Mouse (Mus musculus): Measurements from ENCODE around the gene Tent5c.
A peak's percentile ranks its signal among the peaks of the same experiment; 100 is the strongest.

Gene Tent5c

DNA sequence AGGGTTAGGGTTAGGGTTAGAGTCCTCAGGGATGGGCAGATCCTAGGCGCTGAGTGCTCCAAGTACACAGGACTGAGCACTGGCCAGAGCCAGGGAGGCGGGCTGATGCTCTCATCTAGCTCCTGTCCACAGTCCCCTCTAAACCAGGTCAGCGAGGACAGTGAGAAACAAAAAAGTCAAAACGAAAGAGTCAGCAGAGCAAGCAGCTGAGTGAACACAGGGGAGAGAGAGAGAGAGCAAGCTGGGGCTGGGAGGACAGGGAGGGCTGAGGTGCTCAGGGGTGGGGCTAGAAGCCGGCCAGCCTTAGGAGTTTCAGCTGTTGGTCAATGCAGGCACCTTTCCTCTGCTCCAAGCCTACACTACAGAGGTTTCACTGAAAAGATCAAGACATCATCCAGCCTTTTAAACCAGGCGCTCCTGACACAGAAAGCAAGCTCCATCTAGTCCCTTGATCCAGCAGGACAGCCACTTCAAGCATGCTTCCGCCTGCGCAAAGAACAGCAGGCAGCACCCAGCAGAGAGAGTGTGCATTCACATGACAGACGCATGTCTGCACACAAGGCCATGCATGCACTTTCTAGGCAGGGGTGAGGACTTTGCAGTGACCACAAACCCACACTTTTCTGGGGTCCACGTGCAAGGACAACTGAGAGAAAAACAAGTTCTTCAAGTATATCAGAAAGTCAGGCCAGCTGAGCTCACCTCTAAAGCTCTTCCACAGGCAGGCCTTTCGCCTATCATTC lies 3.6 kb downstream of the Tent5c start:
- DNase-seq: no peak

GRCm38 (mm10) chr3:100482971-100483610 lies 6.0 kb downstream of the Tent5c start:
- DNase-seq: no peak

DNA sequence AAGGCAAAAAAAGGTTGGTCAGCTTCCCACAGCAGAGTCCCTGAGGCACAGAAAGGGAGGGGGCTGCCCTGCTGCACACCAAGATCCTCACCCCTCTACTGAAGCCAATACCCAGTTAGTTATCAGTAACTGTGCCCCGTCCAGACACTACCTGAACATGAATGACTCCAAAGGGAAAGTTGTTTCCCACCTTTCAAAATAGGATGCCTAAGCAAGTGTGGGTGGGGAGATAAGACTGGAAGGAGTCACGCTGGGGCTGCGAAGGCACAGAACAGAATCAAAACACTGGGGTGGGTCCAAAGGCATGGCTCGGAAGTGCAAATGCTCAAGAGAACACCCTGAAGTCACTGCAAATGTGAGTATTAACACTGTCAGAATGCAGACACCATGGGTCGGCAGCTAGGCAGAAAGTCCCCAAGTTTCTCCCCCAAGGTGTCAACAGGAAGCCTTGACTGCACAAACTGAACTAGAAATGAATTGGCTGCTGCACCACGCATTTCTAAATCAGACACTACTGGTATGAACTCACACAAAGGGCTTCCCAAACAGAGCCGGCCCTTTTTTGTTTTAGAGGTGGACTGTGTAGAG lies 6.7 kb downstream of the Tent5c start:
- no peak for DNase-seq

- no peak for DNase-seq
These were observed 8.7 kb downstream of the Tent5c start for GRCm38 (mm10) chr3:100480251-100481005.

DNA sequence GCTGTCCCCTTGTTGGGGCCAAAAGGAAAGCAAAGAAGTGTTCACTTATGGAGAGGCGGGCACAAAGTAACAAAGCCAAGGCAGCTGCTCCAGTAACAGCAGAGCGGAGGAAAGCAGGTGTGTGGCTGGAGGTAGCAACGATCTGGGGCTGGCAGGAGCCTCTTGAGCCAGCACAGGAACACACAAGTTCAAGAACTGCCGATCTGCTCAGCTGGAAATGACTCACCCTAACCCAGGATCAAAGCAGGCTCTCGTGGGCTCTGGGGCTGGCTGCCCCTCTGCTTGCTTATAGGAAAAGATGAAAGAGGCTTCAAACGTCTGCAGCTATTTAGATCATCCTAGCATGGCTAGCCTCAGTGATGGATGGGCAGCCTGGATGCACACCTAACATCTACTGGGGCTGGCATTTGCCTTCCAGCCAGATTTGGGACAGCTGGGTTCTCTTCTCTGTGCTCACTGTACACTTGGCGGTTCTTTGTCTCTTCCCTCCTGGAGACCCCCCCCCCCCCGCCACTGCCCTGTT lies 14.1 kb downstream of the Tent5c start:
- DNase-seq: no peak

GRCm38 (mm10) chr3:100474536-100474935 lies 14.6 kb downstream of the Tent5c start:
- DNase-seq: no peak

DNA sequence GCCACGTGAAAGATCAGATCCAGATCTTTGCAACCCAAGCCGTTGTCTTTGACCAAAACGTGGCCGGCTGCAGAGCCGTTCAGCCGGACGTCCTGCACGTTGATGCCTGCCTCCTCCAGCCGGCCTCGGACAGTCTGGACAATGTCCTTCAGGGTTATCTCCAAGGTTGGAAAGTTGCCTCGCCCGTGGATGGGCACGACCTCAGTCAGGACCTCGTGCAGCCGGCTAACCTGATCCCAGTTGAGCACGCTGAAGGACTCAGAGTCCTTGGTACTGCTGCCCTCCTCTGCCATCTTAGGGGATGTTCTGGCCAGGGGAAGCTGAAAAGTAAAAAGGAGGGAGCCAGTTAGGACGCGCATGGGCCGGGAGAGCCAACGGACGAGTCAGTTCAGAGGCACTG lies 16.0 kb downstream of the Tent5c start:
- DNase-seq: no peak

- DNase-seq: no peak
These were observed 18.2 kb downstream of the Tent5c start for GRCm38 (mm10) chr3:100470902-100471301.

DNA sequence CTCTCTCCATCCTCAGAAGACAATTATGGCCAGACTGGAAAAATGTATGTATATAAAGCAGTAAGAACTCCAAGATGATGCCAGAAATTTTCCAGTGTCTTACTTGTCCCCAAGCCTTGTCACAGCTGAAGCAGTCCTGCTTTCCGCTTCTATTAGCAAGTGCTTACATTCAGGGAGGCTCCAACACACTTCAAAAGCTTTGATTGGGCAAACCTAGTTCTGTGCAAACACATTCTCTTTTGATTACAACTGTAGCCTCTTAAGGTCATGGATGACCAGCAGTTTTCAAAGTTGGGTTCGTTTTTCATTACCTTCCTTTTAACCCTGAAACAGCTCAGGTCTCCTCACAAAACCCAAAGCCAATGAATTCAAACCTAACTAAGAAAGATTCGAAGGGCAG lies 19.0 kb downstream of the Tent5c start:
- peak; percentile 48 for DNase-seq

DNA sequence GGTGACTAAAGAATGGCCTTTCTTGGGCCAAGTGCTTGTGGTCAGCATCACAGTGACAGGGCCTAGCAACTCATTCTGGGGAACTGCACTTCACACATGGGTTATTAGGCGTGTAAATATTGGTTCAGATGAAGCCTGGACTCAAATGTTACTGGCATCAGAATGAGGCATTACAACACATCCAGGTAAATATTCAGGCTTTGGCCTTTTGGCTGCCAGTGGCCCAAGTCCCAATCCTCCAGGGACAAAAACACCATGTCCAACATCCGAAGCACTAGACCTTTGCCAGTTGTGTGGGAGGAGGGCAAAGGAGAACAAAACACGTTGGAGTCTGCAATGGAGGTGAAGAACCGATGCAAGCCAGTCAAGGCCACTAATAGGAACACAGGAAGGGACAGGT lies 22.6 kb downstream of the Tent5c start:
- no peak for DNase-seq

GRCm38 (mm10) chr3:100464596-100464995 lies 24.5 kb downstream of the Tent5c start:
- no peak for DNase-seq

- no peak for DNase-seq
These were observed 25.2 kb downstream of the Tent5c start for GRCm38 (mm10) chr3:100463959-100464265.

DNA sequence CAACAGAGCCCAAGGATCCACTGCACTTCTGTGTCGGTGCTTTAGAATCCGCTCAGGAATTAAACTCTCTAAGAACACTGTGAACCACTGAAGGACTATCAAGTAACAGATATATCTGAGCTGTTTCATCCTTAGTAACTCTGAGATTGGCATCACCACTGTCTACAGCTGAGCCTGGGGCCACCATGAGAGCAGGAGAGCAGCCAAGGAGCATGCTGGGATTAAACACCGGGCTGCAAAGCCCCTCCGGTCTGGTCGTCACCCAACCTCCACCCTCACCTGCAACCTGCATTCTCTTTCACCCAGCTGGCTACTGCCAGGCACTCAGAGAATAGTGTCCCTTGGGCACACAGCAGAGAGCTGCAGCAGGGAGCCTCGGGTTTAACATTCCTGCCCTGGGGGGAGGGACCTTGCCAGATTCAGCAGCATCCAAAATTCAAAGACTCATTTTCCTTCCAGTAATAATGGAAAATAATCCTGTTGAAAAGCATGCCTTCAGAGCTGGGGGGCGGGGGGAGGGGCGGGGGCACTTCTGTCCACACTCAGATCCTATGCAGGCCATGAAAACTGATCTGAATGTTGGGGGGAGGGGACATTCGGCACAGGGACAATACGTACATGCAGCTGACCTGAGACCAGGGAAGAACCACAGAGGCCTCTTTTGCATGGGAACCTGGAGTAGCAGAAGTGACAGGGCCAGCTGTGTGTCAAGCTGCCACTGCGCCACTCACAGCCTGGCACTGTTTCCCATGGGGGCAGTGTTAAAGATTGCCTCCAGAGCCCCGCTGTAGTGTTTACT lies 25.8 kb downstream of the Tent5c start:
- DNase-seq: no peak

DNA sequence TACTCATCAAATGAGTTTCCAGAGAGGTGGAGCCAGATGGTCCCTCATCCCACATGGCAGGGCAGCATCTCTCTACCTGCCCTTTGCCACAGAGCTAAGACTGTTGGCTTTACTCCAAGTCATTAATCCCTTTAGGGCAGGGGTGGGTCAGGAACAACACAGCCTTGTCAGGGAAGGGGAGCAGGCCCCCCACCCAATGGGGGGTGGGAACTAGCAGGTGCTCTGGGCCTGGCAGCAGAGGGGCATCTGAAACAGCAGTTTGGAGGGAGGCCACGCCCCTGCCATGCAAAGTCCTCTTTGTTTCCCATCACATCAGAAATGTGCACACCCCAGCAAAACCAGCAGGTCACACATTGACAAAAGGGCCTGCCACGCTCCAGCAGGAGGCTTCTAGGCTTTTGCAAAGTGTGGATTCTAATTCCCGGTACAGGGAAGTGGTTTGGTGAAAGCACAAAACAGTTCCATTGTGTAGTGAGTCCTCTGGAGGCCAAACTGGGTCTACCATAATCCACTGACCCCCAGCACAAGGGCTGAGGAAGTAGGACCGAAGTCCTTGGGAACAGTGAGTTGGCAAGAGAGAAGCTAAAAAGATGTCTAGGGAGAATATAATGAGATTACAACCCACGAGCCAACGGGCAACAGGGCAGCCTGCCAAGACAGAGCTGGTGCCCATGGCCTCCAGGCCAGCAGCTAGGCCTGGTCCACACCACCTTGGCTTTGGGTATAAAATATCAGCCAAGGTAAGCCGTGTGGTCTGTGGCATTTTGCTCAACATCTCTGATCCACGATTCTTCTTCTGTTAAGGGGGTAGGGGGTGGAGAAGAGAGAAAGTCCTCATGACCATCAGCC lies 26.7 kb downstream of the Tent5c start:
- no peak for DNase-seq

DNA sequence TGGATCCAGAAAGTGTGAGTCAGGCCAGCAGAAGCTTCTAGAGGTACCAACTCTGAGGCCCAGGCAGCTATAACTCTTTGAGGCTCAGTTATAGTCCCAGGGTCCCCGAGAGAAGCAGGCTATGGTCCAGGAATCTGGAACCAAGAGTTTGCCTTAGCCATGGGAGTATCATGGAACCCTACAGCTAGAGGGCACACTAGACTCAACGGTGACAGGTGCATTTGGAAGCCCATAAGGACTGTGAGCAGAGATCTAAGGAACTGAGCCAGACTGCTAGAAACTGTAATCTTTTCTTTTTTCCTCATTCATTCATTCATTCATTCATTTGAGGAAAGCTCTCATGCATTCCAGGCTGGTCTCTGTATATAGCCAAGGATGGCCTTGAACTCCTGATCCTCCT lies 28.6 kb downstream of the Tent5c start:
- DNase-seq: no peak

GRCm38 (mm10) chr3:100443798-100444500 lies 45.2 kb downstream of the Tent5c start:
- no peak for DNase-seq

- no peak for DNase-seq
These were observed 46.6 kb downstream of the Tent5c start for GRCm38 (mm10) chr3:100442499-100442898.

DNA sequence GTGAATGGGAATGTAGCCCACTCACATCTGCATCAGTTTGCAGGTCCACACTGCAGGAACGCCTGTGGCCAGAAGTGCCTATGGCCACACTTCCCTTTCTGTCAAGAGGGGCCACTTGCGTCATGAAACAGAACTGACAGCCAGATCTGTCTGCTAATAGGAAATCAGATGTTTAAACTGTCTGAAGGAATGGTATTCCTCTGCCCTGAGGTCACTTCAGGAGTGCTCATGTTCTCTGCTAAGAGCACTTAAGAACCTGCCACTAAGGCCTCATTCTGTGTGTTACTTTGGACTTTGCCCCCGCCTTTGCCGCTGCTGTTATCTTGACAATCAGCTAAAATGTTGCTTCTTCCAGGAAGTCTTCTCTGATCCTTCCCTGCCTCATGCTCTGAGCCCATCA lies 48.4 kb downstream of the Tent5c start:
- DNase-seq: peak; percentile 31

- peak; percentile 45 for DNase-seq
These were observed 49.1 kb downstream of the Tent5c start for GRCm38 (mm10) chr3:100440009-100440408.

GRCm38 (mm10) chr3:100439088-100439487 lies 50.0 kb downstream of the Tent5c start:
- DNase-seq: peak; percentile 46

GRCm38 (mm10) chr3:100438461-100439002 lies 50.6 kb downstream of the Tent5c start:
- DNase-seq: no peak

Data from lung, postnatal 36 days (tissue).